Mouse (Mus musculus) kidney, adult 9 months (tissue): ENCODE results near the gene Slc4a4.

Experiments used
- DNase-seq: peaks from one replicate; pipeline ENCODE4 v3.0.0; 2022

Gene Slc4a4

DNA sequence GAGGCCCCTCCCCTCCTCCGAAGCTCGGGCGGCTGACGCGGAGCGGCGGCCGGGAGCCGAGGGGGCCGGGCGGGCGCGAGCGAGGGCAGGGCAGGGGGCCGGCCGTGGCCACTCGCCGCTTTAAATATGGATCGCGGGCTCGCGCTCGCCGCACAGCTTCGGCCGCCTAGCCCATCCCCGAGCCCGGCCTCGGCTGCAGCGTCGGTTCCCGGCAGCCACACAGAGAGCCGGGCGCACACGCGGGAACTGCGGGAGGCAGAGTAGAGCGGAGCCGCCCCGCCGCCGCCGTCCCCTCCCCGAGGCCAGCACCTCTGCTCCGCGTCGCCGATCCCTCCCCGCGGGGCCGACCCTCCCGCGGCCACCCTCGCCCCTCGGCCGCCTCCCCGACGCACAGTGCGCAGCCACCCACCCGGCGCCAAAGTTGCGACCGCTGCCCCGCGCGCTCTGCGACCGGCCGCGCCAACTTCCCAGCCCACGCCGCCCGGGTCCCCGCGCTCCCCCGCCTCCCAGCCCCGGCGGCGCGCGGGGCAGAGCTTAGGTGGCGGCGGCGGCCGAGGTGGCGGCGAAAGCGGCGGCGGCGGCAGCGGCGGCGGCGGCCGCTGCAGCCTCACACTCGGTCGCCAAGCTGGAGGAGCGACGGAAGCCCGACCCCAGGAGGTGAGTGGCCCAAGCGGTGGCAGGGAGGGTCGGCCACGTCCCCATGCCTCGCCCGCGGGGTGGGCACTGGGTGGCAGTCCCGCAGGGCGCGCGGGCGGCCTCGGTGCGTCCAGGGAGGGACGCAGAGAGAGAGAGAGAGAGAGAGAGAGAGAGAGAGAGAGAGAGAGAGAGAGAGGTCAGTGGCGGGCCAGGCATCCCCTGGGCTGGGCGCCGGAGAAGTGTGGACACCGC is at the start of gene Slc4a4:
Gene Slc4a4, plus strand, starts transcription at position 151 of the 888 bp plus-strand sequence.
- DNase-seq = peak; percentile 32

DNA sequence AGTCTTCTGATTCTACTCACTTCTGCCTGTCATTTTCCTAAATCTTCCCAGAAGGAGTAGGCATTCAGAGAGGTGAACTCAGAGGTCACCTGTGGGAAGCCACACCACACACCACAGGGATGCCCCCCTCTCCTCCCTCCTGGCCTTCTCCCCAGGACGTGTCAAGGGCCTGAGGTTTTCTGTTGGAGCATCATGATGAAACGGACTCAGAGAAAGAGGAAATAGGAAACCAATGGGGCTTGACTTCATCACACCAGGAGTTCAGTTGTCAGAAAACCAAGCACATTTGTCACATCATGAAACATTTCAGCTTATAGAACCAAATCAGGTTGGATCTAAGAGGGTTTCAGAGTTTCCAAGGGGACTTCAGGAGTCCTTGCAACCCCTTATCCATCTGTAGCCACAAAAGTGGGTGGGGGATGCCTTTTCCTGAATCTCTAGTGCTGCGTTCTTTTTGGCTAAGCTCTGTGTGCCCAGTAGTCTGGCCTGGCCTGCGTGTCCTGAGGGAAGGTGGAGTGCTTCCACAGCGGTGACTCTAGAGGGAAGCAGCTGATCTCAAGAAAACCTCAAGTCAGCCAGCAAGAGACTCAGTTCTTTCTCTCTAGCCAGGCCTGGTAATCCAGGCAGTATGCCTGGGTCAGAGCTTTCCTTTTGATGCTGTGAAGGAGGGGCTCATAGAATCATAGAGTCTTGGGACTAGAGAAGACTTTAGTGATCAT is 46.4 kb upstream of the Slc4a4 start:
- no peak for DNase-seq

DNA sequence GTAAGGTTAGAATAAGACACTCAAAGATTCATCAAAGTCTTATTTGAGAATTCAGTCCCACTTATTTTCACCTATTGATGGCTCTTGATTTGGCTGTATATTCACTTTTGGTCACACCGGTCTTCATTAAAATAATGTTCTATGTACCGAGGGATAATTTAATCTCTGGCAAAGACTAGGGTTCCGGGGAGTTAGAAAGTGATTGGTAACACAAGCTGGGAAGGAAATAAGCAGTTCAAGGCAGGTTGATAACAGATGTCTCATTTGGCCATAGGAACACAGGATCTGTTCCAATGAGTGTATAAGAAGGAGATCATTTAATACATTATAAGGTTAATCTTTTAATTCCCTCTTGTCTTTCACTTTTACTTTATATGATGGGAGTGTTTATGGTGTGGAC is 29.3 kb upstream of the Slc4a4 start:
- no peak for DNase-seq

DNA sequence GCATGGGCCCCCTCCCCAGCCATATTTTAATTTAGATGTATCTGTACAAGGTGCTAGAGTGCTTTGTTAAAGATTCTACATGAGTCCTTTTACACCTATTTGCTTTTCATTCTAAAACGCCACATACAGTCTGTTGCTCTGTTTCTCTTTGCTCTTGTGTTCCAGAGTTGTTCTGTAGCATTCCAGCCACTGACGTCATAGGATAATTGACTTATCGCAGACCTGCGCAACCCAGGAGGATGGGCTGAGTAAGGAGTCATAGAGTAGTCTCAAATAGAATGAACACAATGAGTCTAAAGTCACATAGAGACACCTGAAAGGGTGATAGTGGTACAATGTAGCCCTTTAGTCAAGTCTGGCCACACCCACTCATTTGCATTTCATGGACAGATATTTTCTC is 28.8 kb upstream of the Slc4a4 start:
- no peak for DNase-seq

DNA sequence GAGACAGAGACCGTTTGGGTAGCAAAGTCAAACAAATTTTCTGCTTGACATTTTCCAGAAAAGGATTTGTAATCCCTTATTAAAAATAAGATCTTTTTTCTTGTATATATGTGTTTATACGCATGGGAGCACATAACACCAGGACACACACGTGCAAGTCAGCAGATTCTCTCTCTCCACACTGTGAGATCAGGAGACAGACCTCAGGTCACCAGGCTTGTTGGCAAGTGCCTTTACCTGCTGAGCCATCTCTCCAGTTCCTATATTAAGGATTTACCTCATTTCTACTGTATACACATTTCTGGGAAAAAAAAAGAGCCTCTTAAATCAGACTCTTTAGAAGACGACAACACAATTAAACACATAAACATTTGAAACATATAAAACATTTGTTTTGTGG is 28.4 kb upstream of the Slc4a4 start:
- no peak for DNase-seq

DNA sequence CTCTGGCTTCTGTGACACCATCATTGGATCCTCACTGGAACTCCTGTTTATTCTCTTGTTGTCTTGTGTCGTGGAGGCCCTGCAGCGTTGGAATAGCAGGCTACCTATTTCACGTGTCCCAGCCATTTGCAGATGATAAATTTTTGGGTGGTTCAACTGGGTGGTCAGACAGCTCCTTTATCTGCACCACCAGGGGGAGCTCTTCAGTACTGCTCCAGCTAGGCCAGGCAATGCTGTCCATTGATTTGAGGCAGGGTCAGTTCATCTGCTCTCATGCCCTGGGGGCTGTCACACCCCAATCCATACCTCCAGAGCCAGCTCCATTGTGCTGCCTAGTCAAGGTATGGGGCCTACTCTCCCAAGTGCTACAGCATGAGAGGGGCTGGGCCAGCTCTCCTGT is 24.5 kb upstream of the Slc4a4 start:
- peak; percentile 31 for DNase-seq

DNA sequence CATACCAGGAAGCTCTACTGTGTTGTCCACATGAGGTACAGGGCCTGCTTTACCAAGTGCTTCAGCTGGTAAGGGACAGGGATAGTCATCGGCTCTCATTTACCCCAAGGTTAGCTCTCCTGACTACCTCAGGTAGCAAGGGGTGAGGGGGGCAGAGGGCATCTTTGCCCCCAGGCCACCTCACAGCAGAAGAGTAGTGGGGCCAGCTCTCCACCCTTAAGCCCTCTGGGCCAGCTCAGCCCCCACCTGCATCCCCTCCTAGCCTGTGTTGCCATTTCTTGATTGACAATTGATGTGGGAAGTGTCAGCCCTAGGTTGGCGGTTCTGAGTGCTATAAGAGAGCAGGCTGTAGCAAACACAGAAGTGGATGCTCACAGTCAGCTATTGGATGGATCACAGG is 23.8 kb upstream of the Slc4a4 start:
- DNase-seq = no peak

DNA sequence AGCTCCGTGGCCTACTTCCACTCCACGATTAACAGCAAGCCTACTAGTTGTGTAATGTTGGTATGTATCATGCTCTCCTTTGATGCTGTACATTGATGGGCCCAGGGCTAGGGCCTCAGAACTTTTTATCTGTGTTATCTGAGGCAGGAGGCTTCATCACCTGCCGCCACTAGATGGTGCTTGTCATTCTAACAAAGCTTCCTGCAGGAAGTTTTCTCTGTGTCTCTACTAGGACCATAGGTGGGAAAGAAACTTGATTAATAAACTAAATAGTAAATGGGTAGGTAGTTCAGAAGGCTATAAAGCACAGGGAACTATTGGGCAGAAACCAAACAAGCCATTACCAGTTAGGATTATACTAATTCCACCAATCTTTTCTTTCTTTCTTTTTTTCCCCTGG is 2.5 kb upstream of the Slc4a4 start:
- DNase-seq = peak; percentile 60

DNA sequence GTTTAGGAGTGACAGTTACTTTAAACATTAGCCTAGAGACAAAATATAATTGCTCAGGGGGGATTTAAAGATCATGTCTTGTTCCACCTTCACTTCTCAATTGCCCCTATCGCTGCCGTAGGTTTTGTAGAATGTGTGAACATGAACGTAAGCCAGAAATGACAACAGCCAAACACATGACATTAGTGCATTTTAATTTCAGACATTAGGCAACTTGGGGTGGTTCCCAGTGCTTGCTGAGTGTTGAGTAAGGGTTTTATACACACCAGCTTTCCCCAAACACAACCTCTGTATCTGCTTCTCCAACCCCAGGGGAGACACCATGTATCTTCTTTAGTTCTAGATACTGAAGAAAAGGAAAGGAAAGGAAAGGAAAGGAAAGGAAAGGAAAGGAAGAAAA is 1.1 kb upstream of the Slc4a4 start:
- peak; percentile 10 for DNase-seq

DNA sequence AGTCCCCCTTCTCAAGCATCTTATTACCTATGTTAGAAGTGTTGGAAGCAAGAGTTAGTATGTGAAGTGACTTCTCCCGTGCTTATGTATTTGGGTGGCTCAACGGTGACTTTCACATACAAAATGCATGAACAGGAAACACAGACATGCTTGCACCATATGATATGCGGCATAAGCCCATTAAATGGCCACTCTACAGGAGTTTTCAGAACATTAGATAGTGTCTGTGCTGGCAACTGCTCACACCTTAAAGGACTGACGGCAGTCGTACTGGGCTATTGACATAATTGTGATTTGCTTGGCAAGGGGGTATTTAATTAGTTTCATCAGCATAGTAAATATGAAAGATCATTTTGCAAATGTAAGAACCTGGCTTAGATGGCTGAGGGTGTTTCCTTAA is 674 bp upstream of the Slc4a4 start:
- no peak for DNase-seq

DNA sequence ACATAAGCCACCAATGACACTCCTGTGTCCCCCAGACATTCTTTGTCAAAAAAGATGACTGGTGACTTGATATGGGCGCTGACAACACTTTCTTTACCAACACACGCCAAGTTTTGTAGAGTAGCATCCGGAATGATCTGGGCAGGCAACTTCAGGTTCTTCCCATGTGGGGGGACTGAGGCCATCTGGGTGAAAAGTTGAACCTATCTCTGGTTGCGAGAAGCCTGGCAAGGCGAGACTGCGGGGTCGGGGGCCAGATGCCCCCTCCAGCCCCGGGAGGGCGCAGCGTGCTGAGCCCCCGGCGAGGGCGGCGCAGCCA is 310 bp upstream of the Slc4a4 start:
- no peak for DNase-seq

DNA sequence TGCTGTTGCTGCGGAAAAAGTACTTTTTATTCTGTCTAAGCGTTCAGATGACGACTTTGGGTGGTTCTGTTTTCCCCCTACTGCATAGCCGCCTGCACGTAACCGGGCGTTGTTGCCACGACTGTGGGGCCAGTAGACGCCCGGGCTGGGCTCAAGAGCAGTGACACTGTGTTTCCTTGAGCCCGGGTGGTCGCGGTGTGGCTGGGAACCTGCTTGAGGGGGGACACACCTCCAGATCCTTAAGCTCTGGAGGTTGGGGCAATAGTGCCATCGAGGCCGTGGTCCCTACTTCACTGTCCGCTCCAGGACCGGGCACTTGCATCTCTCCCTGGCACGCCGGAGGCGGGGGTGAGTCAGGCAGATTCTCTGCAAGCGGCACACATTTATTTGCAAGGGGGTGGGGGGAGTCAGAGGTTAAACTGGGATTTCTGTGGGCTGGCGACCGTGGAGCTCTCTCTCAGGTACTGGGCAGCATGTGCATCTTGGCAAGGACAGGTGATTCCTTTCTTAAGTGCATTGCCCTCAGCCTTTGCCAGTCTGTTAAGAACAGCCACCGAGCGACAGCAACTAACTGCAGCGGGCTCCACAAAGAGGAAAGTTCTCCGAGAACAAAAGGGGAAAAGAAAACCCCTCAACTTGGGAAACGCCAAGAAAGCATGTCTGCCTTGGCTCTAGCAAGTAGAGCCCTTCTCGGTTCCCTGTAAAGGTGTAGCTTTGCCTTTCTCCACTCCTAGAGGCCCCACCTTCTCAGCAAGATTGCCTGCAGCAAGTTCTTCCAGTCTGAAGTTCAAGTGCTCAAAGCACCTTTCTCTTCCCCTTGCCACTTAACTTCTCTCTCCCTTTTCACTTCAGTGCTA is 1.2 kb downstream of the Slc4a4 start:
- peak; percentile 33 for DNase-seq

DNA sequence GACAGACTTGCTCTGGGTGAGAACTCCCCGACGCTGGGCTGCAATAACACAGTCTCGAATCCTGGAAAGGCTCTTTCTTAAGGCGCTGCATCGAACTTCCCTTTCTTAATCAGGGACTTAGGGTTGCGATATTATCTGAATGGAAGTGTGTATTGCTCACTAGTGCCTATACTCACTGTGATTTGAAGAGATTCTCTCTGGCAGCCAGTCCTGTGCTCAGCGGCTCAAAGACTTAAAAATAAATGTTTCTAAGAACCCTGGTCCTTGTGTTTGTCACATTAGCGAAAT is 1.7 kb downstream of the Slc4a4 start:
- DNase-seq = no peak

DNA sequence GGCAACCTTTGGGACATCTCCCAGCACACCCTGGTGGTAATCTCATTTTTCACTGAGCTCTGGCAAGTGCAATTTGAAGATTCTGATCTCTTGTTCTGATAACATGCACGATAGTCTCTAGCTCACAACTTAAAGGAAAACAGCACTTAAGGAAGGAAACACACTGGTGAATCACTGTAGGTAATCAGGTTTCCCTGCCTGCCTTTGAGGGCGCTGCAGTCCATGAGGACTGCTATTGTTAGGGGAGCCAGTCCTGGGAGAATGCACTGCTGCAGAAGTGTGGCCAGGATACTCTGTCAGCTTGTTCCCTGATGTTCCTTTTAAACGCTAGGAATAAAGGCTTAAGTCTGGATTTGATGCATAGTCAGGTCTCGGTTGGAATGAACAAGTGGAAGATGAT is 2.7 kb downstream of the Slc4a4 start:
- no peak for DNase-seq

DNA sequence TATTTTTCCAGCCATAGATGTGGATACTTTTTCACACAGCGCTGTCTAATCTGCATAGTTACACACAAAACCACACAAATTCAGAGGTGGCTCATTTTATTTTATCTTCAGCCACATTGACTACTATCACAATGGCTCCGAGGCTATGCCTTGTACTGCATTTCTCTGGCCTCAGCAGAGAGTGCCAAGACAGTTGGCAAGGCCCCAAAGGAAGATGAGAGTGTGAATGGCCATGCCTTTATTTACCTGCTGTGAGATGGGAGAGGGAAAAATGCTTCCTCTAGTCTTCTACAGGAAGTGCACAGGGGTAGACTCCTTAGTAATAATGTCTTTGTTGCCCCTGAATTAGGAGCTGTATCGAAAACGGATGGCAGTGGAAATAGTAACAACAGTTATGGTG is 3.5 kb downstream of the Slc4a4 start:
- DNase-seq = peak; percentile 9

DNA sequence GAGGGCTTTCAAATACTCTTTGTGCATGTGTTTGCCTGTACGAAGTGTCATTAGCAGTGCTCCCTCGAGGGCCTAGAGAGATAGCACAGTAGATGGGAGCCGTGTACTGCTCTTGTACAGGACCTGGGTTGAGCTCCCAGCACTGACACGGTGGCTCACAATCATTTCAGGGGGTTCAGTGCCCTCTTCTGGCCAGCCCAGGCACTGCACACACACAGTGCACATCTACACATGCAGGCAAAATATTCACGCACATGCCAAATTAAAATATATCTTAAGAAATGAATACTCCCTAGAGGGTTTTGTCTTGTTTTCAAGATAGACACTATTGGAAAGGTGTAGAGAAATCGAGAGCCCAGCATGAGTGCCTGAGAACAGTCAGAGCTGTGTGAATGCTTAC is 10.0 kb downstream of the Slc4a4 start:
- no peak for DNase-seq

DNA sequence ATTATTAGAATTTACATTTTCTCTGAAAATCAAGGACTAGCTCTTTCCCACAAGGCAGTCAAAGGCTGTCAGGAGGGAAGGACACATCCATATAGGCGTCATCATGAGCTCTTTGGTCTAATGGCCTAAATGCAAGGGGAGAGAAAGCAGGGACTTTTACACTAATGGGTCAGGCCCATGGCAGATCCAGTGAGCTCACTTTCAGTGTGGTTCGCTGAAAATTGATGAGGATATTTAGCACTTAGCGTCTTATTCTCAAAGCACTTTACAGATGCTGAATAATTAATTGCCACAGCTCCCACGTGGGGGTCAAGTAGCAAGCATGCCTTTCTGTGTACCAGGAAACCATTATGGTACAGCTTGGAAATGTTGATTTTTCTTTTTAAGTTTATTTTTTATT is 16.5 kb downstream of the Slc4a4 start:
- DNase-seq = no peak

DNA sequence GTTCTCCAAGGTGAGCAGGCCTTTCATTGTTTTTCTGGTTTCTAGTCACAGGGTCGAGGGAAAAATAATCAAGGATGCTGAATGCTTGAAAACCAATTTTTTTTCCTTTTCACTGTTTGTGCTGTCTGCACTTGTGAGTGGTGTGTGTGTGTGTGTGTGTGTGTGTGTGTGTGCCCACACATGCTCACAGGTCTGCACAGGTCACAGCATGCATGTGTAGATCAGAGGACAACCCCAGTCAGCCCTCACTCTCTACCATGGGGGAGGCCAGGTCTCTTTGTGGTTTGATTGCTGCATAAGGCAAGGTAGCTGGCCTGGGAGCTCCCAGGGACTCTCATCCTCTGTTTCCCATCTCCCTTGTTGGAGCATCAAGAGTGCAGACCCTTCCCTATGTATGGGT is 16.9 kb downstream of the Slc4a4 start:
- no peak for DNase-seq

DNA sequence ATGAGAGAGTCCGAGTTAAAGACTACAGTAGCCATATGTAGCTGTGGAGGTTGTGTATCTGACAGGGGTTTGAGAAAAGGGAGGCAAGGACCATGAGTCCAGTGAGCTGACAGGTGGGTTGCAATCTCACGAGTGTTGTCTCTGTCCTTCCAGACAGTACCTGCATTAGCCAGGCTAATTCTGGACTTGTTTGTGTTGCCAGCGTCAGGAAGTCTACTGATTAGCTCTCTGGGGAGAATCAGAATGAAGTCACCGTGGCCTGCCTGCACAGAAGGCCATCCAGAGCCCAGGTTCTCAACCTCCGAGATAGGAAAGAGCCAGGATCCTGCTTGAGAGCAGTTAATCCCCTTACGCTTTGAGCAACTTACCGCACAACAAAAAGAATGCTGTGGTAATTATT is 18.2 kb downstream of the Slc4a4 start:
- DNase-seq = no peak

DNA sequence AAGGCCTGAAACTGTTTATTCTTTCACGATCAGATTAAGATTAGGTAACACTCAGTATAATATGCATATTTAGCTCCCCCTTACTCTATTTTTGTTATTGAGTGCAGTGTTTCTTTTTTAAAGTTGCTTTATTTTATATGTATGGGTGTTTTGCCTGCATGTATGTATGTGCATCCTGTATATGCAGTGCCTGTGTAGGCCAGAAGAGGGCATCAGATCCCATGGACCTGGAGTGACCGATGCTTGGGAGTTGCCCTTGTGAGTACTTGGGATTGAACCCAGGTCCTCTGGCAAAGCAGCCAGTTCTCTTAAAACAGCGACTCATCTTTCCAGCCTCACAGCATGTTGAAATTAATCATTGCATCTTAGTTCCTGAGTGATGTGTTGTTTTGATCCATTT is 21.0 kb downstream of the Slc4a4 start:
- DNase-seq = no peak

DNA sequence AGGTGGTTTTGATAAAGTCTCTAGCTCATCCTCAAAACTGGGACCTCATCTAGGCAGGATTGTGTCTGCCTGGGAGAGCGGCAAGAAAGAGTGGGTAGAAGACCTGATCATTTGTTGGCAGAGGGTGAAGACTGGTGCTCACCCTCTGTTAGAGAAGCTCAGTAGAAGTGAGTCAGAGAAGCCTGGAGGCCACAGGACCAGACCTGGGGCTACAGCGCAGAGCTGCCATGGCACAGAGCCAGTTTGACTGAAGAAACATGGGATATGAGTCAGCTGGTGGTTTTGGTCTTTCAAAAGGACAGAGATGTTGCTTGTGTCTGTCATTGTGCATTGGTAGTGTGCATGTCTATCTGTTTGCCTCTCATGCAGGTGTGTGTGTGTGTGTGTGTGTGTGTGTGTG is 26.0 kb downstream of the Slc4a4 start:
- DNase-seq = no peak

DNA sequence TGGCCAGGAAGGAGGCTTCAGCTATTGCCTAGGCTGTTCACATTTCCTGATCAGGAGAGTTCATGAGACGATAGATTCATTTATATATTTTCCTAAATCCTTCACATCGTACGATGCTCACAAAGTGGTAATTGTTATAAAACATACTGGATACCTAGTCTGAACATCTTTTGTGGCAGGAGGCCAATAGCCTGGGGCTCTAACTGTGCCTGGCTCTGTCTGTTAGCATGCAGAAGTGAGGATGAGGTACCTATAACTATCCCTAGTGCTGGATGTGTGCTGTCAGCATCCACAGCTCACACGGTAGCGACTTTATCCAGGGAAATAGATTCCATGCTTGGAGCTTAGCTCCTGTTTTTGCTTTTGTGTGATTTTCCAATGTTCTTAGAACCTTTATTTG is 28.5 kb downstream of the Slc4a4 start:
- DNase-seq = no peak

DNA sequence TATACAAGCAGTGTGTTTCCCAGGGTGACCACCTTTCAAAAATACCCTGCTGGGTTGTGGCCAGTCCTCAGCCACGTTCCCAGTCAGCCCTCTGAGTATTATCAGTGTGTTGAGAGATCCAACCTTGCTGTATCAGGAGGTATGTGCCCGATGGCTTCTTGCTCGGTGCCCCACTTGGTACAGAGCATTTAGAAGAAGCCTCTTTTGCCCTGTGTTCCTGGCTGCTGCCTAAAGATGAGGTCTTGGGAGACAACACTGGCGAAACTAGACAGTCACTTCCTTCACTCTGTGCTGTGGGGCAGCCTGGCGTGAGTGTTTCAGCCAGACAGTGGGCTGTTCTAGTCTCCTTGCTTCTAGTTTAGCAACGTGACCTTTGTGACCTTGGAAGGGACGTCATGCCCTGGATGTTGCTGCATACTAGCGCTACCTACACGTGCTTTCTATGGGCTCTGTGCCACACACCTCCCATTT is 29.9 kb downstream of the Slc4a4 start:
- DNase-seq = no peak

DNA sequence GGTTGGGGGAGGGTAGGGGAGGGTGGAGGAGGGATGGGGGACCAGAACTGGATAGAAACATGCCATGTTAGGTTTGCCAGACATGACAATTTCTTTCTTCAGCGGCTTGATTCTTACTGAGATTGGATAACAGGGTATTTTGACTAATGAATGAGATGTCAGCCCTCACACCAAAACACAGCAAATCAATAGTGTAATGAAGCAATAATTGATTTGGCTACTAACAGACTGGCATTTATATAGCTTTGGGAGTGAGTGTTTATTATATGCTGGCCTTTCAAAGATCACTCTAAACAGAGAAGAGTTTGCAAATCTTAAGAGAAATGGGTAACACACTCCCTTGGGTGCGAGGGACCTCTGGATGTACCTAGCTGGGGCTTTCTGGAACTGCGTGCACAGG is 30.6 kb downstream of the Slc4a4 start:
- DNase-seq = no peak
